Mouse (Mus musculus) liver, embryonic 14.5 days (tissue): ENCODE data around the gene Slc24a4. TPM values are rescaled to one million over a fixed set of nuclear protein-coding genes. Genes with fewer than 3 reads are reported as not detected.

Source experiments
- ATAC-seq: fragments of 200-750 bp; cut with Nextera tagmentation; 2 replicates; pipeline ENCODE4 v1.8.0; 2017; ENCODE audit warnings: moderate number of reproducible peaks, mild to moderate bottlenecking, moderate library complexity; ENCODE audit not compliant: insufficient read depth
- DNase-seq, 3 experiments: peaks; one replicate each; pipeline ENCODE4 v3.0.0-alpha.2; 2012 to 2013; ENCODE audit warnings: low read depth in 3 of 3, low spot score in 3 of 3
- H3K27ac ChIP-seq: fragments of 300-500 bp; sonication (generic); 2 replicates; pipeline ENCODE4 v1.5.1; 2014; ENCODE audit warnings: moderate library complexity, mild to moderate bottlenecking, control low read depth, inconsistent platforms
- H3K27me3 ChIP-seq: fragments of 300-500 bp; sonication (generic); 2 replicates; pipeline ENCODE4 v1.6.1; 2014; ENCODE audit warnings: mild to moderate bottlenecking, low read length, moderate library complexity; ENCODE audit not compliant: control insufficient read depth, insufficient read depth
- H3K36me3 ChIP-seq: fragments of 300-500 bp; sonication (generic); replicated peaks from 2 replicates; pipeline ENCODE4 v1.6.1; 2014; ENCODE audit warnings: low read depth; ENCODE audit not compliant: control insufficient read depth, insufficient read depth
- H3K4me1 ChIP-seq, 2 experiments: fragments of 200-500 bp in 1 of 2; fragments of 300-500 bp in 1 of 2; sonication (generic) in 1 of 2; replicated peaks; 2 replicates each; pipeline ENCODE4 v1.6.1; 2012 to 2014; ENCODE audit warnings: antibody characterized with exemption in 1 of 2, inconsistent platforms in 1 of 2, low read length in 1 of 2; ENCODE audit not compliant: control insufficient read depth in 2 of 2, insufficient read depth in 2 of 2
- H3K4me2 ChIP-seq: fragments of 300-500 bp; sonication (generic); 2 replicates; pipeline ENCODE4 v1.6.1; 2014; ENCODE audit warnings: low read depth, mild to moderate bottlenecking, control low read depth, moderate library complexity
- H3K4me3 ChIP-seq, 2 experiments: fragments of 200-500 bp in 1 of 2; fragments of 300-500 bp in 1 of 2; sonication (generic) in 1 of 2; 2 replicates each; pipeline ENCODE4 v1.5.1; 2012 to 2014; ENCODE audit warnings: low read depth in 2 of 2, low read length in 2 of 2, mild to moderate bottlenecking in 2 of 2, control low read depth in 1 of 2, inconsistent platforms in 1 of 2, moderate library complexity in 1 of 2; ENCODE audit not compliant: insufficient read depth in 1 of 2
- H3K9ac ChIP-seq: fragments of 300-500 bp; sonication (generic); replicated peaks from 2 replicates; pipeline ENCODE4 v1.6.1; 2014; ENCODE audit warnings: mild to moderate bottlenecking, control low read depth, moderate library complexity
- H3K9me3 ChIP-seq: fragments of 300-500 bp; sonication (generic); 2 replicates; pipeline ENCODE4 v1.6.1; 2016; ENCODE audit warnings: low read length, mixed read lengths; ENCODE audit not compliant: control insufficient read depth
- CTCF ChIP-seq: IDR thresholded peaks from 2 replicates; pipeline ENCODE4 v1.5.1; 2016; ENCODE audit warnings: antibody characterized with exemption, low read depth, control low read depth
- EP300 ChIP-seq: IDR thresholded peaks from 2 replicates; pipeline ENCODE4 v1.6.1; 2016; ENCODE audit warnings: antibody characterized with exemption, low read depth
- WGBS: fragments of 180-500 bp; shearing (Covaris S2); extraction: QIAGEN DNeasy Blood & Tissue Kit; methylation state at CpG from one replicate; pipeline ENCODE4 v1.1.7; 2014; ENCODE audit not compliant: insufficient replicate concordance; 5-methylcytosine and 5-hydroxymethylcytosine counted together
- polyA plus RNA-seq, 2 experiments: library from polyadenylated mRNA; depleted of rRNA in 1 of 2; stranded (reverse) in 1 of 2; unstranded in 1 of 2; fragments of >200 nt; fragmentation: Nextera tagmentation in 1 of 2; extraction: Ambion mirVana in 1 of 2; gene quantifications; 2 replicates each; pipeline versions ENCODE4 v1.2.1 to v1.2.3; 2012 to 2014

Slc24a4 gene
- polyA plus RNA-seq, 2 experiments, result 0.08 to 0.10 TPM

DNA sequence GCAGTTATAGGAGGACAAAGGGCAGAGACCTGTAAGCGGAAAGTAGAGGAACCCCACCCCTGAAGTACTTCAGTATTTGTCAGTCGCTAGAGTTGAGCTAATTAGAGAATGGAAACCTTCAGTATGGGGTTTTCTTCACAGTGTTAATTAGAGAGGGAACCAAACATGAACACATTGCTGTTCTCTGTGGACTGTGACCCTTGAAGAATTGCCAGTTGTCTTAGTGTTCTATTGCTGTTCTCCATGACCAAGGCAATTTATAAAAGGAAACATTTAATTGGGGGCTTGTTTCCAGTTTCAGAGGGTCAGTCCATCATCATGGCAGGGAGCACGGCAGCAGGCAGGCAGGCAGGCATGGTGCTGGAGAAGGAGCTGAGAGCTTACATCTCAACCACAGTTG lies 107.0 kb downstream of the Slc24a4 start:
- DNase-seq, result no peak
- no peak overlapping the region for H3K4me3 ChIP-seq
- no peaks in the 10 kb centered on the region for H3K4me1 ChIP-seq
- 62% methylated on average over 3 of the region's 3 CpGs for WGBS
- H3K9ac ChIP-seq, result no peak overlapping the region
- ATAC-seq, result no peak
- no peak overlapping the region for H3K4me2 ChIP-seq
- H3K27ac ChIP-seq, result no peak overlapping the region
- H3K36me3 ChIP-seq, result no peaks in the 10 kb centered on the region
- H3K9me3 ChIP-seq, result no peaks in the 10 kb centered on the region
- H3K27me3 ChIP-seq, result no peaks in the 10 kb centered on the region
- no peak for TF ChIP-seq EP300
- TF ChIP-seq CTCF, result no peak

DNA sequence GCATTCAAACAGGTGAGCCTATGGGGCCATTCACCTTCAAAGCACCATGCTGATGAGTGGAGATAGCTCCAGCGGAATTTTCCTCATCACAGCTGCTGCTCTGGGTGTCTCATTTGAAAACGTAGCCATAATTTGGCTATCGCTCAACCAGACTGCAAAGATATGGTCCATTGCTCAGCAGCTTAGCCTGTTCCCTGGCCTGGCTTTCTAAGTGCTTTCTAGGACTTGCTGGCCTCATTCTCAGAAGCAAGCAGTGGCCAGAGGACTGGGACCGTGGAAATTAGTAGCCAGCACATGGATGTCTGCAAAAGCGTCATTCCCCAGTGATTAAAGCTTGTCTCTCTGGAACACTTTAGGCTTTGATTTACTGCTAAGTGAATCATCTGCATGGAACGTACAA lies 107.8 kb downstream of the Slc24a4 start:
- no peak for DNase-seq
- H3K4me1 ChIP-seq, result no peaks in the 10 kb centered on the region
- no peaks in the 10 kb centered on the region for H3K27me3 ChIP-seq
- no peak overlapping the region for H3K9ac ChIP-seq
- no peaks in the 10 kb centered on the region for H3K36me3 ChIP-seq
- no peak overlapping the region for H3K4me3 ChIP-seq
- no peak for ATAC-seq
- 68% methylated on average over 6 of the region's 6 CpGs for WGBS
- no peak overlapping the region for H3K27ac ChIP-seq
- H3K9me3 ChIP-seq, result no peaks in the 10 kb centered on the region
- H3K4me2 ChIP-seq, result no peak overlapping the region
- TF ChIP-seq EP300 (no peak), CTCF (no peak)

DNA sequence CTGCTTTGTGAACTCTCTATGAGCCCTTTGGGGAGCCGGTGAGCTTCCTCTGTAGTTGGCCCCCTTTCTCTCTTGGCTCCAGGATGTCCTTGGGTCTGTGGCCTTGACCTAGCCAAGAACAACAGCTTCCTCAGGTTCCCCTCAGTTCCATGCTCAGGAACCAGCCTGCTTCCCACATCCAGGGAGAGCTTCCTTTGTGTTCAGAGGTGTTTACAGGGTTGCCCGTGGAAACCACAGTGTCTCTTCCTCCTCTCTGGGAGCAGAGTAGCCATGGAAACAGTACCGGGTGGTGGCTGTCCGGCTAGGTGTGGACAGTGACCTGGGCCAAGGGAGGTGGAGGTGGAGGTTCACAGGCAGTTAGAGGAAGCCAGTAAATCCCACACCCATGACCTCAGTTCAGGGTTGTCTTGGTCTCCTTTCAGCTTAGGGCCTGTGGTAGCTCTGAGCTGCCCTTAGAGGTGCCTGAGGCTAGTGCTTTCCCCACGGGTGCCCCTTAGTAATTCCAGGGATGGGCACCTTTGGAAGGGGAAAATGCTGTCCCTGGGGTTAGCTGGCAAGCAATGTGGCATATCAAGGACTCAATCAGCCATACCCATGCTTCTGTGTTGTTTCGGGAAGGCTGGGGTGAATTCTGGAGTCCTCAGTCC lies 113.7 kb downstream of the Slc24a4 start:
- ATAC-seq (no peak), DNase-seq (no peak)
- TF ChIP-seq EP300 (no peak), CTCF (no peak)
- H3K27ac ChIP-seq, result no peak overlapping the region
- no peak overlapping the region for H3K4me2 ChIP-seq
- no peaks in the 10 kb centered on the region for H3K27me3 ChIP-seq
- H3K9me3 ChIP-seq, result no peaks in the 10 kb centered on the region
- H3K4me1 ChIP-seq, result no peaks in the 10 kb centered on the region
- no peak overlapping the region for H3K4me3 ChIP-seq
- no peak overlapping the region for H3K9ac ChIP-seq
- WGBS, result 45% methylated on average over 6 of the region's 6 CpGs
- H3K36me3 ChIP-seq, result no peaks in the 10 kb centered on the region

DNA sequence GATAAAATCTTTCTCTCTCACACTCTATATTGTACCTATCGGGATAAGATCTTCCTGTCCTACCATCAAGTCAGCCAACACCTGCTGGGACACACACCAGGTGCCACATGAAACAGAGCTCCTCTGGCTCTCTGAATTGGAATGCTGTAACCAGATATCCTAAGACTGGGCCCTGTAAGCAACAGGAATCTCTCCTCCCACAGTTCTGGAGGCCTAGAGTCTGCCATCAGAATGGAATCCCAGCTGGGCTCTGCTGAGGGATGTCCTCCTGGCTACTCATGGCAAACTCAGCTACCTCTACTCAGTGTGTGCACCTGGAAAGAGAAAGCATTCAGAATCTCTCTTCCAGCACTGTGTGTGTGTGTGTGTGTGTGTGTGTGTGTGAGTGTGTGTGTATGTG lies 115.4 kb downstream of the Slc24a4 start:
- TF ChIP-seq EP300 (no peak), CTCF (no peak)

DNA sequence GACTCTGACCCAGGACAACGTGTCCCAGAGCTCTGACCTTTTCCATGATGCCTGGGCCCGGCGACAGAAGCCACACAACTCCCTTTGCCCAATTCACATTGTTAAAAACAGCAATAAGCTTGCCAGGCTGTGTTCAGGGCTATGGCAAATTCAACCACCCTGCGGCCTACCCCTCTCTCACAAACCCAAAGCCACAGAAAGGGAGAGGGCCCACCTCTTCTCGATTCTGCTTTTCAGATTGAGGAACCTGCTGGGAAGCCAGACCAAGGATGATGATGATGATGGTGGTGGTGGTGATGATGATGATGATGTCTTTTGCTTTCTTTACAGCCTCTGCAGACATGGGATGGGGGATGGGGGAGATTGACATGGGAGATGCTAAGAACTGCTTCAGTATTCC lies 117.7 kb downstream of the Slc24a4 start:
- TF ChIP-seq CTCF (no peak), EP300 (no peak)
- Histone ChIP-seq H3K4me2 (no peak overlapping the region), H3K36me3 (no peaks in the 10 kb centered on the region), H3K4me3 (no peak overlapping the region), H3K9ac (no peak overlapping the region), H3K9me3 (no peaks in the 10 kb centered on the region), H3K27ac (no peak overlapping the region), H3K27me3 (no peaks in the 10 kb centered on the region), H3K4me1 (no peaks in the 10 kb centered on the region)
- DNase-seq (no peak), ATAC-seq (no peak)
- WGBS, result 57% methylated on average over 5 of the region's 5 CpGs

More for the DNA sequence above, 115.4 kb downstream of the Slc24a4 start:
- Histone ChIP-seq H3K4me2 (no peak overlapping the region), H3K9me3 (no peaks in the 10 kb centered on the region), H3K27me3 (no peaks in the 10 kb centered on the region), H3K9ac (no peak overlapping the region), H3K36me3 (no peaks in the 10 kb centered on the region), H3K27ac (no peak overlapping the region), H3K4me3 (no peak overlapping the region), H3K4me1 (no peaks in the 10 kb centered on the region)
- no peak for DNase-seq
- WGBS, result 77% methylated on average over 1 of the region's 1 CpGs
- no peak for ATAC-seq
